Mouse (Mus musculus) natural killer cell, adult 2 months (primary cell): ENCODE results near the gene Prdx1.

ENCODE experiments used
- DNase-seq, 2 experiments: peaks; one replicate each; pipeline ENCODE4 v3.0.0; 2022; ENCODE audit warnings: low spot score in 2 of 2

Gene Prdx1

DNA sequence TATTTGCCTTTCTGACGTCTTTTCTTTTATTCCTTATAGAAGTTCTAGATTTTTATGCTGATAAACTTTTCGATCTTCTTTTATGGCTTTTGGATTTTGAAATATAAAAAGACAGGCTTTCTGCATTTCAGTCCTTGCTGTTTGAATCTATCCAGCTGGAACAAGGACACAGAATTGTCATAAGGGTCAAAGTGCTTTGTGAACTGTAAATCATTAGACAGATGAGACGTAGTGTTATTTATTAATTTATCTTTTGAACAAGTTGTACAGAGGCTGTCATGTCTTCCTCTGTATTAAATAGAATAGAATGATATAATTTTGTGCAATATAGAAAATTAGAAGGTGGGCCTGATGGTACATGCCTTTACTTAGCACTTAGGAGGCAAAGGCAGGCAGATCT lies 42.1 kb downstream of the Prdx1 start:
- no peak for DNase-seq

DNA sequence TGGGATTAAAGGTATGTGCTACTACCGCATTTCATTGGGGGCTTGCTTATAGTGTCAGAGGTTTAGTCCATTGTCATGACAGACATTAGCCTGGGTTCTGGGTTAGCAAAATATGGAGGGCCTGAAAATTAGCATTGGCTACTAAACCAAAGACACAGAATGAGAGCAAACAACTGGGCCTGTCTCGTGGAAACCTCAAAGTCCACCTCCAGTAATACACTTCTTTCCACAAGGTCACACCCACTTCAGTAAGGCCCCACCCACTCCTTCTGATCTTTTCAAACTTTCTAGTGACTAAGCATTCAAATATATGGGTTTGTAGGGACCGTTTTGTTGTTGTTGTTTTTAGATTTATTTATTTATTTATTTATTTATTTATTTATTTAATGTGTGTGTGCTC lies 44.2 kb downstream of the Prdx1 start:
- DNase-seq = no peak

DNA sequence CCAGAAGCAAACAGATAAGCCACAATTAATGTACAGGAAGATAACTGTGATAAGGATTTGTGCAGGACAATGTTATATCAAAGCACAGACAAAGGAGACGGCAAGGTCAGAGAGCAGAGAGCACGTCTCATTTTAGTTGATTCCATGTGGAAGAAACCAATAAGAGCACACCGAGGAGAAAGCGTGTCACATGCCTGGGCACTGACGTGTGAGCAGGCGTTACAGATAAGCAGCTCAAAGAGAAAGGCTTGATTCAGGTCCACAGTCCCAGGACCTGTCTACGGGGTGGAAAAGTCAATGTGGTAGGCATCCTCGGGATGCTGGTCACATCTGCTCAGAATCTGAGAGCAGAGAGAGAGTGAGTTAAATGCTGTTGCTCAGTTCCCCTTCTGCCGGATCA lies 45.7 kb downstream of the Prdx1 start:
- no peak for DNase-seq

DNA sequence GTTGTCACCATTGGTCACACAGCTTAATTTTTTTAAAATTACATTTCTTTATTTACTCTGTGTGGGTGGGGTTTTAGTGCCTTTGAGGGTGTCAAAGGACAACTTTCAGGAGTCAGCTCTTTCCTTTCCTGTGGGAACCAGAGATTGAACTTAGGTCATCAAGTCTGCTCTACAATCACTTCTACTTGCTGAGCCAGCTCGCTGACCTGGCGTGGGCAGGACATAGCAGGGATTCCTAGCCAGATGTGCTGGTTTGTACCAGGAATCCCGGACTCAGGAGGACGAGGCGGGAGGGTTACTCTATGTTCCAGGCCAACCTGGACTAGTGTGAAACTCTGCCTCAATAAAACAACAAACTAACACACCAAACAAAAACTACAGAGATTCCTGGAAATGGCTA lies 47.0 kb downstream of the Prdx1 start:
- DNase-seq = no peak

DNA sequence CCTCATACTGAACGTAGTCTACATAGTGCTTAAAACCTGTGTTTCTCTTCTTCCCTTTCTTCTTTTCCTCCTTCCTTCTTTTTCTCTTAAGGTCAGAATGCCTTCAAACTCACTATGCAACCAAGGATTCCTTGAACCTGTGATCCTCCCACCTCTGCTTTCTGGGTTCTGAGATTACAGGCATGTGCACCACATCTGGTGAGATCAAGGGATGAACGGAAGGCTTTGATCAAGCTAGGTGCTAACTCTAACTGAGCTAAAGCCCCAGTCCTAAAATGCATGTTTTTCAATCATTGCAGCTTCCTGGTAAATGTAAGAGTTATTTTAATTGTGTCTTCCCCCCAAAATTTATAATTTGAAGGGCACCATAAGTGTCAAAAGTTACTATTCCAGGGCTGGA lies 49.7 kb downstream of the Prdx1 start:
- no peak for DNase-seq

DNA sequence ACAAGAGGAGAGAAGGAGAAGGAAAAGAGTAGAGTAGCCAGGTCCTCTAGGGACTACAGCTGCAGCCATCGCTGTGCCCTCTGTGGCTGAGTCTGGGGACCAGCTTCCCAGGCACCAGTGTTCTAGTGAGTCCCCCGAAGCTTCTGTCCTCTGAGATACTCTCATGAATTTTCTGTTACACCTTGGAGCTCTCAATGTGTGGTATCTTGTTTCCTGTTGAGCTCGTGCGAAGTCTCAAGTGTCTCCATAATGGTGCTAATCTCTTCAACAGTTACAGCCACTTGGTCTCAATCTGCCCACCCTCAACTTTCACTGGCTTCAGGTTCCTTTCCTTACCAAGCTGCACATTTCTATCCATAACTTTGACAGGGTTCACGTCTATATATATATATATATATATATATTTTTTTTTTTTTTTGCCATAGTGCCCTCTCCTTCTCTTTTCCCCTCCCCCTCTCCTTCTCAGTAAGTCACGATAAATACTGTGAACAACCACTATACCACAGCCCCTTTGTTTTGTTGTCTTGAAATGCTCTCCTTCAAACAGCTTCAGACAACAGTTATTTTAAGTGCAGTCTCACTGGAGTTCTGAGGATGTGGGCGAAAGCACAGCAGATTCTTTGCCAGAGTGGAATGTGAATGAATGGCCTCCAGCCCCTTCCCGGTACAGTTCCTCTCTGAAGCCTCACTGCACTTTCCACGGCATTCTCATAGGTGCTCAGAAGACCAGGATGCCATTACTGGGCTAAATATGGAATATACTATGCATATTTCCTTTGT lies 53.8 kb downstream of the Prdx1 start:
- DNase-seq = no peak

DNA sequence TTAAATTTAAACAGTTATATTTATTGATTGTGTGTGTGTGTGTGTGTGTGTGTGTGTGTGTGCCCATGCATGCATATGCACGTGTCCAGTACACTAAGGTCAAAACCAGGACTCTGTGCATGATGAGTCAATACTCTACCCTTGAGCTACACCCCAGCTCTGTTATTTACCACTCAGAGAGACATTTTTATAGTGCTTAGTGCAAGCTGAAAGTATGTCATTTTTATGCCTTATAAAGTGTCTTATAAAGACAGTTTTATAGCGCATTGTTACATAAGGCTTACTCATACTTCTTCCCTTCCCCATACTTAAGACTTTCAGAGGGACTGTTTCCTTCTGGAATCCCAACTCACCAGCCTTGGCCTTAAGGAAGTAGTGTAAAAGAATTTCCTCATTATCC lies 64.4 kb downstream of the Prdx1 start:
- no peak for DNase-seq
